Mouse (Mus musculus): ENCODE measurements around the gene Ubap2l. TPM values are rescaled to one million over a fixed set of nuclear protein-coding genes. Genes with fewer than 3 reads are reported as not detected.

The Ubap2l gene
- polyA plus RNA-seq, 1 experiment from 2014 or later = 132 TPM

GRCm38 (mm10) chr3:90084790-90085189 lies 32.4 kb upstream of the Ubap2l start:
- DNase-seq (ENCODE audit: low spot score) (no peak), ATAC-seq (no peak)
- peaks cover 38% of the 10 kb centered on the region for H3K36me3 ChIP-seq (ENCODE audit: control insufficient read depth, insufficient read depth, low read length)
- no peak overlapping the region for H3K9ac ChIP-seq (ENCODE audit: low read length)
- H3K4me2 ChIP-seq (ENCODE audit: low read length) = no peak overlapping the region
- WGBS = 94% methylated on average over 4 of the region's 4 CpGs
- no peaks in the 10 kb centered on the region for H3K9me3 ChIP-seq (replicated peaks; ENCODE audit: control insufficient read depth, low read length)
- no peak overlapping the region for H3K27ac ChIP-seq (ENCODE audit: low read depth, low read length)
- H3K27me3 ChIP-seq (replicated peaks; ENCODE audit: control insufficient read depth, insufficient read depth, low read length) = no peaks in the 10 kb centered on the region
- H3K4me1 ChIP-seq (ENCODE audit: control insufficient read depth, insufficient read depth, low read length) = peaks cover 21% of the 10 kb centered on the region
- H3K4me3 ChIP-seq (ENCODE audit: low read depth, low read length) = no peak overlapping the region

GRCm38 (mm10) chr3:90083698-90084324 lies 31.4 kb upstream of the Ubap2l start:
- H3K36me3 ChIP-seq (ENCODE audit: control insufficient read depth, insufficient read depth, low read length) = peaks cover 28% of the 10 kb centered on the region
- ATAC-seq (no peak), DNase-seq (ENCODE audit: low spot score) (peak; percentile 61)
- H3K4me1 ChIP-seq (ENCODE audit: control insufficient read depth, insufficient read depth, low read length) = peaks cover 22% of the 10 kb centered on the region
- H3K4me2 ChIP-seq (ENCODE audit: low read length) = peak overlapping the region; percentile 30; the same call in 1 of the 2 replicates
- H3K9ac ChIP-seq (ENCODE audit: low read length) = peak overlapping the region; percentile 45
- no peak overlapping the region for H3K4me3 ChIP-seq (ENCODE audit: low read depth, low read length)
- 60% methylated on average over 3 of the region's 3 CpGs for WGBS
- H3K27me3 ChIP-seq (replicated peaks; ENCODE audit: control insufficient read depth, insufficient read depth, low read length) = no peaks in the 10 kb centered on the region
- H3K9me3 ChIP-seq (replicated peaks; ENCODE audit: control insufficient read depth, low read length) = no peaks in the 10 kb centered on the region
- peak overlapping the region; percentile 60; the same call in 1 of the 2 replicates for H3K27ac ChIP-seq (ENCODE audit: low read depth, low read length)

- Histone ChIP-seq H3K4me3 (ENCODE audit: low read depth, low read length) (no peak overlapping the region), H3K4me2 (ENCODE audit: low read length) (peak overlapping the region; percentile 30; the same call in 1 of the 2 replicates), H3K27ac (ENCODE audit: low read depth, low read length) (peak overlapping the region; percentile 60; the same call in 1 of the 2 replicates), H3K9me3 (replicated peaks; ENCODE audit: control insufficient read depth, low read length) (no peaks in the 10 kb centered on the region), H3K4me1 (ENCODE audit: control insufficient read depth, insufficient read depth, low read length) (peaks cover 24% of the 10 kb centered on the region), H3K27me3 (replicated peaks; ENCODE audit: control insufficient read depth, insufficient read depth, low read length) (no peaks in the 10 kb centered on the region), H3K9ac (ENCODE audit: low read length) (peak overlapping the region; percentile 17; the same call in 1 of the 2 replicates), H3K36me3 (ENCODE audit: control insufficient read depth, insufficient read depth, low read length) (peaks cover 20% of the 10 kb centered on the region)
- 55% methylated on average over 5 of the region's 5 CpGs for WGBS
- ATAC-seq = no peak
- no peak for DNase-seq (ENCODE audit: low spot score)
These were observed 30.6 kb upstream of the Ubap2l start for GRCm38 (mm10) chr3:90083034-90083433.

- H3K36me3 ChIP-seq (ENCODE audit: control insufficient read depth, insufficient read depth, low read length) = peaks cover 7% of the 10 kb centered on the region; the same call in 1 of the 2 replicates
- no peak for DNase-seq (ENCODE audit: low spot score)
- no peak overlapping the region for H3K4me3 ChIP-seq (ENCODE audit: low read depth, low read length)
- no peak overlapping the region for H3K27ac ChIP-seq (ENCODE audit: low read depth, low read length)
- H3K9ac ChIP-seq (ENCODE audit: low read length) = no peak overlapping the region
- peak overlapping the region; percentile 93 for H3K4me2 ChIP-seq (ENCODE audit: low read length)
- no peak for ATAC-seq
- peaks cover 28% of the 10 kb centered on the region for H3K4me1 ChIP-seq (ENCODE audit: control insufficient read depth, insufficient read depth, low read length)
- no peaks in the 10 kb centered on the region for H3K9me3 ChIP-seq (replicated peaks; ENCODE audit: control insufficient read depth, low read length)
- no peaks in the 10 kb centered on the region for H3K27me3 ChIP-seq (replicated peaks; ENCODE audit: control insufficient read depth, insufficient read depth, low read length)
- 79% methylated on average over 5 of the region's 5 CpGs for WGBS
These were observed 29.2 kb upstream of the Ubap2l start for GRCm38 (mm10) chr3:90081365-90082240.

GRCm38 (mm10) chr3:90080498-90080863 lies 28.1 kb upstream of the Ubap2l start:
- H3K4me2 ChIP-seq (ENCODE audit: low read length) = peak overlapping the region; percentile 93
- DNase-seq (ENCODE audit: low spot score) = no peak
- 0% methylated on average over 6 of the region's 6 CpGs for WGBS
- peak overlapping the region; percentile 93 for H3K27ac ChIP-seq (ENCODE audit: low read depth, low read length)
- H3K9me3 ChIP-seq (replicated peaks; ENCODE audit: control insufficient read depth, low read length) = no peaks in the 10 kb centered on the region
- H3K36me3 ChIP-seq (ENCODE audit: control insufficient read depth, insufficient read depth, low read length) = no peaks in the 10 kb centered on the region
- no peaks in the 10 kb centered on the region for H3K27me3 ChIP-seq (replicated peaks; ENCODE audit: control insufficient read depth, insufficient read depth, low read length)
- no peak for ATAC-seq
- peaks cover 28% of the 10 kb centered on the region for H3K4me1 ChIP-seq (ENCODE audit: control insufficient read depth, insufficient read depth, low read length)
- peak overlapping the region; percentile 89 for H3K9ac ChIP-seq (ENCODE audit: low read length)
- H3K4me3 ChIP-seq (ENCODE audit: low read depth, low read length) = peak overlapping the region; percentile 85

GRCm38 (mm10) chr3:90079763-90080497 lies 27.5 kb upstream of the Ubap2l start:
- ATAC-seq = peak; percentile 72

GRCm38 (mm10) chr3:90079133-90079762 lies 26.8 kb upstream of the Ubap2l start:
- Histone ChIP-seq H3K9ac (ENCODE audit: low read length) (peak overlapping the region; percentile 89), H3K27ac (ENCODE audit: low read depth, low read length) (peak overlapping the region; percentile 93), H3K27me3 (replicated peaks; ENCODE audit: control insufficient read depth, insufficient read depth, low read length) (no peaks in the 10 kb centered on the region), H3K36me3 (ENCODE audit: control insufficient read depth, insufficient read depth, low read length) (no peaks in the 10 kb centered on the region), H3K4me2 (ENCODE audit: low read length) (peak overlapping the region; percentile 93), H3K9me3 (replicated peaks; ENCODE audit: control insufficient read depth, low read length) (no peaks in the 10 kb centered on the region), H3K4me1 (ENCODE audit: control insufficient read depth, insufficient read depth, low read length) (peaks cover 28% of the 10 kb centered on the region), H3K4me3 (ENCODE audit: low read depth, low read length) (peak overlapping the region; percentile 85)
- under 1% methylated on average over 33 of the region's 33 CpGs for WGBS
- peak; percentile 95 for ATAC-seq
- DNase-seq (ENCODE audit: low spot score) = peak; percentile 96

More at GRCm38 (mm10) chr3:90079763-90080497, 27.5 kb upstream of the Ubap2l start:
- Histone ChIP-seq H3K4me1 (ENCODE audit: control insufficient read depth, insufficient read depth, low read length) (peaks cover 28% of the 10 kb centered on the region), H3K36me3 (ENCODE audit: control insufficient read depth, insufficient read depth, low read length) (no peaks in the 10 kb centered on the region), H3K9me3 (replicated peaks; ENCODE audit: control insufficient read depth, low read length) (no peaks in the 10 kb centered on the region), H3K27ac (ENCODE audit: low read depth, low read length) (peak overlapping the region; percentile 93), H3K9ac (ENCODE audit: low read length) (peak overlapping the region; percentile 89), H3K4me3 (ENCODE audit: low read depth, low read length) (peak overlapping the region; percentile 85), H3K4me2 (ENCODE audit: low read length) (peak overlapping the region; percentile 93), H3K27me3 (replicated peaks; ENCODE audit: control insufficient read depth, insufficient read depth, low read length) (no peaks in the 10 kb centered on the region)
- under 1% methylated on average over 53 of the region's 53 CpGs for WGBS
- DNase-seq (ENCODE audit: low spot score) = peak; percentile 60

- ATAC-seq = no peak
- WGBS = 57% methylated on average over 5 of the region's 5 CpGs
These were observed 25.8 kb upstream of the Ubap2l start for GRCm38 (mm10) chr3:90078224-90078623.

More at GRCm38 (mm10) chr3:90078224-90078623, 25.8 kb upstream of the Ubap2l start:
- Histone ChIP-seq H3K4me2 (ENCODE audit: low read length) (no peak overlapping the region), H3K27ac (ENCODE audit: low read depth, low read length) (no peak overlapping the region), H3K9ac (ENCODE audit: low read length) (no peak overlapping the region), H3K36me3 (ENCODE audit: control insufficient read depth, insufficient read depth, low read length) (no peaks in the 10 kb centered on the region), H3K27me3 (replicated peaks; ENCODE audit: control insufficient read depth, insufficient read depth, low read length) (no peaks in the 10 kb centered on the region), H3K4me1 (ENCODE audit: control insufficient read depth, insufficient read depth, low read length) (peaks cover 18% of the 10 kb centered on the region), H3K4me3 (ENCODE audit: low read depth, low read length) (no peak overlapping the region), H3K9me3 (replicated peaks; ENCODE audit: control insufficient read depth, low read length) (no peaks in the 10 kb centered on the region)
- DNase-seq (ENCODE audit: low spot score) = no peak
